Mouse (Mus musculus): ENCODE measurements around the gene Mb.

- no peak for TF ChIP-seq CTCF (IDR thresholded peaks at IDR 0.05; ENCODE audit: extremely low read depth, insufficient read depth, insufficient read length, insufficient replicate concordance)
- TF ChIP-seq POLR2A (IDR thresholded peaks at IDR 0.05; ENCODE audit: low read depth, low read length) = no peak
Observed at GRCm38 (mm10) chr15:77044597-77045320, 5.7 kb downstream of the Mb start, which contains the start of gene Apol6.

All from spleen, adult 2 months (tissue).